Mouse (Mus musculus) kidney, adult 2 months (tissue): ENCODE data around the gene Borcs7.
A peak's percentile ranks its signal among the peaks of the same experiment; 100 is the strongest.
"Not testable (repeated sequence)": the region's sequence is repeated elsewhere in the genome, so short reads cannot be mapped to it uniquely, and the experiment has no call there.

Experiments
- CTCF ChIP-seq: fragments of 200-500 bp; conservative IDR thresholded peaks from 2 replicates; pipeline ENCODE4 v1.5.1; 2011; ENCODE audit warnings: low read depth, mild to moderate bottlenecking, control low read depth, low read length, moderate library complexity, mixed read lengths; ENCODE audit not compliant: insufficient read depth, insufficient read length
- POLR2A ChIP-seq: fragments of 200-500 bp; IDR thresholded peaks from one replicate; pipeline ENCODE4 v1.6.1; 2011; ENCODE audit warnings: low read depth, low read length, control low read depth

DNA sequence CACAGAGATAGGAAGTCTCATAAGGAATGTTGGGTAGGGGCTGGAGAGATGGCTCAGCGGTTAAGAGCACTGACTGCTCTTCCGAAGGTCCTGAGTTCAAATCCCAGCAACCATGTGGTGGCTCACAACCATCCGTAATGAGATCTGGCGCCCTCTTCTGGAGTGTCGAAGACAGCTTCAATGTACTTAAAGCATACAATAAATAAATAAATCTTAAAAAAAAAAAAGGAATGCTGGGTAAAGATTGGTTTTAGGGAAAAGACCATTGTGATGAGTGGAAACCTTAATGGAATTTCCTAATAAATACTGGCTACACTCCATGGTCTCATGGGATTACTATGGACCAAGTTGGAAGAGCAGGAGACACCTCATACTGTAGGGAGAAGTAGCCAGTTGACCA lies 43.0 kb downstream of the Borcs7 start:
- 0 out of 2 replicates have a peak, but pooled peaks have one; percentile 9 for TF ChIP-seq CTCF
- not testable (repeated sequence) for TF ChIP-seq POLR2A
